Mouse (Mus musculus): ENCODE data around the gene Ap1ar. TPM values are rescaled to one million over a fixed set of nuclear protein-coding genes. Genes with fewer than 3 reads are reported as not detected.

Ap1ar gene
- polyA plus RNA-seq, 1 experiment from 2014 or later: 58.5 TPM

GRCm38 (mm10) chr3:127758806-127759205, 78.5 kb downstream of the Ap1ar start:
- Histone ChIP-seq H3K4me3 (no peak overlapping the region), H3K4me1 (no peaks in the 10 kb centered on the region), H3K27ac (no peak overlapping the region), H3K27me3 (ENCODE audit: insufficient read depth, poor library complexity, severe bottlenecking) (peaks cover 80% of the 10 kb centered on the region), H3K9me3 (no peaks in the 10 kb centered on the region), H3K36me3 (no peaks in the 10 kb centered on the region)
- WGBS: 73% methylated on average over 4 of the region's 4 CpGs
- no peak for DNase-seq (ENCODE audit: low spot score)

- Histone ChIP-seq H3K9me3 (no peaks in the 10 kb centered on the region), H3K27me3 (ENCODE audit: insufficient read depth, poor library complexity, severe bottlenecking) (peaks cover 83% of the 10 kb centered on the region), H3K27ac (no peak overlapping the region), H3K36me3 (no peaks in the 10 kb centered on the region), H3K4me1 (no peaks in the 10 kb centered on the region), H3K4me3 (no peak overlapping the region)
- no peak for DNase-seq (ENCODE audit: low spot score)
These were observed 79.4 kb downstream of the Ap1ar start for GRCm38 (mm10) chr3:127757886-127758301.

Other genes starting within 250 kb of the Ap1ar start
- 0.25 and 0.26 TPM in 2 replicates for gene Neurog2, start 204.4 kb downstream of the Ap1ar start, polyA plus RNA-seq (2016; fragmentation: Nextera tagmentation; extraction: Ambion mirVana)
- 0.92 and 1.0 TPM in 2 replicates for gene Alpk1, start 57.0 kb downstream of the Ap1ar start, polyA plus RNA-seq (2016; fragmentation: Nextera tagmentation; extraction: Ambion mirVana)
- gene Tifa, start 47.7 kb downstream of the Ap1ar start, polyA plus RNA-seq (2016; fragmentation: Nextera tagmentation; extraction: Ambion mirVana): 2.0 and 2.6 TPM in 2 replicates
- 7.5 and 7.7 TPM in 2 replicates for gene Fam241a, start 58.8 kb upstream of the Ap1ar start, polyA plus RNA-seq (2016; fragmentation: Nextera tagmentation; extraction: Ambion mirVana)

Data from heart, embryonic 10.5 days (tissue).